Mouse (Mus musculus): ENCODE results near the gene Smim9. TPM values are rescaled to one million over a fixed set of nuclear protein-coding genes. Genes with fewer than 3 reads are reported as not detected.

The Smim9 gene
- polyA plus RNA-seq, 1 experiment: not detected

- Histone ChIP-seq H3K4me3 (ENCODE audit: low read depth, low read length) (no peak overlapping the region), H3K36me3 (ENCODE audit: control insufficient read depth, insufficient read depth, low read length) (peaks cover 25% of the 10 kb centered on the region), H3K27me3 (ENCODE audit: control insufficient read depth, insufficient read depth, low read length) (no peaks in the 10 kb centered on the region), H3K27ac (ENCODE audit: insufficient read depth, low read depth, low read length) (no peak overlapping the region), H3K4me1 (ENCODE audit: control insufficient read depth, insufficient read depth, insufficient read length, low read length) (no peaks in the 10 kb centered on the region)
- no peak for TF ChIP-seq CTCF (IDR thresholded peaks at IDR 0.05; ENCODE audit: extremely low read depth, insufficient read length, insufficient replicate concordance, low read depth, low read length)
- TF ChIP-seq POLR2A (IDR thresholded peaks at IDR 0.05; ENCODE audit: low read depth, low read length): no peak
These were observed 48.0 kb downstream of the Smim9 start for GRCm38 (mm10) chrX:75115550-75115949.

DNA sequence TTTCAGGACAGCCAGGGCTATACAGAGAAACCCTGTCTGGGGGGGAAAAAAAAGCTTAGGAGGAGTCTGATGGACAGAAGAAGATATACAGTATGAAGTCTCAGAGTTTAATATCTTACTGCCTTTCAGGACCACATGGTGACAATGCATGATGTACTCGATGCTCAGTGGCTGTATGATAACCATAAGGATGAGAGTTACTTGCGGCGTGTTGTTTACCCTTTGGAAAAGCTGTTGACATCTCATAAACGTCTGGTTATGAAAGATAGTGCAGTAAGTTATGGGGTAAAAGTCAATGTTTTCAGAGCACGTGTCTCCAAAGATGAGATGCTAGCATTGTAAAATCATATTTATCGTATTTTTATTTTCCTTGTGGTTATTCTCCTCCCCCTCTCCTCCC lies 61.3 kb downstream of the Smim9 start:
- Histone ChIP-seq H3K36me3 (ENCODE audit: control insufficient read depth, insufficient read depth, low read length) (peaks cover 19% of the 10 kb centered on the region), H3K27ac (ENCODE audit: insufficient read depth, low read depth, low read length) (no peak overlapping the region), H3K4me1 (ENCODE audit: control insufficient read depth, insufficient read depth, insufficient read length, low read length) (no peaks in the 10 kb centered on the region), H3K27me3 (ENCODE audit: control insufficient read depth, insufficient read depth, low read length) (no peaks in the 10 kb centered on the region), H3K4me3 (ENCODE audit: low read depth, low read length) (no peak overlapping the region)
- no peak for TF ChIP-seq POLR2A (IDR thresholded peaks at IDR 0.05; ENCODE audit: low read depth, low read length)
- TF ChIP-seq CTCF (IDR thresholded peaks at IDR 0.05; ENCODE audit: extremely low read depth, insufficient read length, insufficient replicate concordance, low read depth, low read length): no peak
- 83% methylated on average over 6 of the region's 6 CpGs for WGBS

- 89% methylated on average over 8 of the region's 8 CpGs for WGBS
- no peak for TF ChIP-seq POLR2A (IDR thresholded peaks at IDR 0.05; ENCODE audit: low read depth, low read length)
- TF ChIP-seq CTCF (IDR thresholded peaks at IDR 0.05; ENCODE audit: extremely low read depth, insufficient read length, insufficient replicate concordance, low read depth, low read length): no peak
- Histone ChIP-seq H3K36me3 (ENCODE audit: control insufficient read depth, insufficient read depth, low read length) (peaks cover 9% of the 10 kb centered on the region), H3K27ac (ENCODE audit: insufficient read depth, low read depth, low read length) (no peak overlapping the region), H3K4me1 (ENCODE audit: control insufficient read depth, insufficient read depth, insufficient read length, low read length) (no peaks in the 10 kb centered on the region), H3K4me3 (ENCODE audit: low read depth, low read length) (no peak overlapping the region), H3K27me3 (ENCODE audit: control insufficient read depth, insufficient read depth, low read length) (no peaks in the 10 kb centered on the region)
These were observed 64.8 kb downstream of the Smim9 start for GRCm38 (mm10) chrX:75098799-75099198.

DNA sequence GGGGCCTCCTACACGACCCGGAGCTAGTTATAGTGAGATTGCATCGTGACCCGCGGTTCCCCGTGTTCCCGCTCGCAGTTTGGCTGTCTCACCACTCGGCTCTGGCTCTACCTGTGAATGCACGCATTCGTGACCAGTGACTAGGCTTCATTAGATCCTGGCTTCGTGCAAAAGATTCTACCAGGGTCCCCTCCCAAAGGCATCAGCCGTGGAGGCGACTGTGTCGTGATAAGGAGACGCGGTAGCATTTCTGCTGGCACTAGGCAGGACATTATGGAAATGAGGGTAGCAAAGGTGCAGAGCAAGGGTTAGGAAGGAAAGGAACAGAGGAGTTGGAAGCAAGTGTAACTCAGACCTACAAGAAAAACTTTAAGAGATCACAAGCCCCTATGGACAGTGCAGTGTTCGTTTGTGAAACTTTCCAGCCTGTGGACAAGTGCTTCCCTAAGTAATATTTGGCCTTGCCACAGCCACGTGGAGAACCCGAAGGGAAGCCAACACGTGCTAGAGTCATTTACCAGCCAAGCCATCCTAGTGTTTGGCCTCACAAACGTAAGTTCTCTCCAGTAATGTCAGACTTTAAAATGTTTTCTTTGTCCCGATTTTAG lies 67.3 kb downstream of the Smim9 start:
- Histone ChIP-seq H3K27ac (ENCODE audit: insufficient read depth, low read depth, low read length) (no peak overlapping the region), H3K36me3 (ENCODE audit: control insufficient read depth, insufficient read depth, low read length) (peaks cover 5% of the 10 kb centered on the region; the same call in 1 of the 2 replicates), H3K27me3 (ENCODE audit: control insufficient read depth, insufficient read depth, low read length) (no peaks in the 10 kb centered on the region), H3K4me1 (ENCODE audit: control insufficient read depth, insufficient read depth, insufficient read length, low read length) (no peaks in the 10 kb centered on the region), H3K4me3 (ENCODE audit: low read depth, low read length) (peak overlapping the region; percentile 66)
- TF ChIP-seq CTCF (IDR thresholded peaks at IDR 0.05; ENCODE audit: extremely low read depth, insufficient read length, insufficient replicate concordance, low read depth, low read length) (no peak), POLR2A (IDR thresholded peaks at IDR 0.05; ENCODE audit: low read depth, low read length) (no peak)
- WGBS: 11% methylated on average over 23 of the region's 23 CpGs

Other genes starting within 250 kb of the Smim9 start
- gene Gab3, start 78.3 kb downstream of the Smim9 start, polyA plus RNA-seq (2012; rRNA removed): 0.17 and 0.39 TPM in 2 replicates
- 1.4 and 4.0 TPM in 2 replicates for gene Dkc1, start 67.9 kb downstream of the Smim9 start, polyA plus RNA-seq (2012; rRNA removed)
- 25.2 and 263 TPM in 2 replicates for gene Mpp1, start 32.8 kb downstream of the Smim9 start, polyA plus RNA-seq (2012; rRNA removed)
- gene Fundc2, start 218.6 kb upstream of the Smim9 start, polyA plus RNA-seq (2012; rRNA removed): 0.61 and 0.87 TPM in 2 replicates
- gene F8, start 218.8 kb upstream of the Smim9 start, polyA plus RNA-seq (2012; rRNA removed): 0.09 TPM in 1 of 2 replicates, not detected in the other